Mouse (Mus musculus): ENCODE measurements around the gene Gsg1l. TPM values are rescaled to one million over a fixed set of nuclear protein-coding genes. Genes with fewer than 3 reads are reported as not detected.
A peak's percentile ranks its signal among the peaks of the same experiment; 100 is the strongest.

The Gsg1l gene
- polyA plus RNA-seq, 1 experiment from 2014 or later, result 0.69 TPM

DNA sequence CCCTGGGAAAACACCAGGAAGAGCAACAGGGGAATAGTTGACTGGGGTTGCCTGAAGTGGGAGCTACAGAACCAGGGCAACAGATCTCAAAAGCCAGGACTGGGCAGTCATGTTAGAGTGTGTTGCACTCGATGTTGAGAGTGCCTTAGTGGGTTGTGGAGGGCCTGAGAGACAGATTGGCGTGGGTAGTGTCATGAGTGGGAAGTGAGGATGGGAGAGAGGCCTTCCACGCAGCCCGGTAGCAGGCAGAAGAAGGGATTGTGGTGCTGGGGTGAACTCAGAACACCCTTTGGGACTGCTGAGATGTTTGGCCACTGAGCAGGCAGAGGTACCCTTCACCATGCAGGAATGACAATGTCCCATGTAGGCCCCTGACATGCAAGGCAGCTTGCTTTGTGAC lies 185.2 kb downstream of the Gsg1l start:
- Histone ChIP-seq H3K4me1 (peaks cover 3% of the 10 kb centered on the region; the same call in 1 of the 2 replicates), H3K27me3 (replicated peaks) (no peaks in the 10 kb centered on the region), H3K9me3 (no peaks in the 10 kb centered on the region), H3K4me2 (no peak overlapping the region), H3K27ac (no peak overlapping the region), H3K4me3 (replicated peaks) (no peak overlapping the region), H3K9ac (no peak overlapping the region), H3K36me3 (no peaks in the 10 kb centered on the region)
- no peak for ATAC-seq (ENCODE audit: insufficient read depth, low FRiP score, low read depth)
- WGBS, result 79% methylated on average over 4 of the region's 4 CpGs

DNA sequence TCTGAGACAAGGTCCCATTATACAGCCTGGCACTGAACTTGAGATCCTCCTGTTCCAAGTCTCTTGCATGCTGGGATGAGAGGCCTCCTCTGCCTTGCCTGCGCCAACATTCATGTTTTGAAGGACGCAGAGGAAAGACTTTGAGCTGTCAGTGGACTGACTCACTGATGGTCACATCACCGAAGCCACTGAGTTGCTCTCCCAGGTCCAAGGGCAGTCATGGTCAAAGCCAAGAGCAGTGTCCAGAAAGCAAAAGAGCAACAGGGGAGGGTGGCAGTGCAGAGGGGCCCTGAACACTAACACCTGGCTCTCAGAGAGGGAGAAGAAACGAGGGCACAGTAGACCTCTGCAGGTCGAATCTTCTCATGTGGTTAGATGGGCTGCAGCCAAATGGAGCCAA lies 188.6 kb downstream of the Gsg1l start:
- WGBS, result 86% methylated on average over 5 of the region's 5 CpGs
- no peaks in the 10 kb centered on the region for H3K9me3 ChIP-seq
- no peaks in the 10 kb centered on the region for H3K4me1 ChIP-seq
- H3K27me3 ChIP-seq (replicated peaks), result no peaks in the 10 kb centered on the region
- H3K4me3 ChIP-seq (replicated peaks), result no peak overlapping the region
- H3K9ac ChIP-seq, result no peak overlapping the region
- no peak overlapping the region for H3K27ac ChIP-seq
- ATAC-seq (ENCODE audit: insufficient read depth, low FRiP score, low read depth), result no peak
- no peak overlapping the region for H3K4me2 ChIP-seq
- H3K36me3 ChIP-seq, result no peaks in the 10 kb centered on the region

DNA sequence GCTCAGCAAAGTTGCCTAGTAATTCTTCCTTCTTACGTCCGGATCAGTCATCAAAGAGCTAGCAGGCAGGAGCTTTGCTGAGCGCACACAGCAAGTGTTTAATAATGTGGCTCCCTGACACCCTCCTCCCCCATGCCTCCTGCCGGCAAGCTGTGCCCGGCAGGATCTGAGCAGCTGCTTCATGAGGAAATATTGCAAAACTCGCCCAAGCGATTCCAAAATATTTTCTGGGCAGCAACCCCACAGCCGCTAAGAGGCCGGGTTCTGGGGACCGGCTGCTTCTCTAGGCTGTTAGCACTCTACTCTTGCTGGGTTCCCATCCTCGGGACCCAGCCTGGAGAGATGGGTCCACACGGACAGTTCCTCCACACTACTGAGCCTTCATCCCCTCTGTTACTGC lies 193.8 kb downstream of the Gsg1l start:
- 0 out of 2 replicates have a peak, but pooled peaks cover 9% of the 10 kb centered on the region for H3K4me1 ChIP-seq
- ATAC-seq (ENCODE audit: insufficient read depth, low FRiP score, low read depth), result no peak
- H3K27ac ChIP-seq, result no peak overlapping the region
- peak overlapping the region; percentile 5; the same call in 1 of the 2 replicates for H3K4me2 ChIP-seq
- H3K9me3 ChIP-seq, result no peaks in the 10 kb centered on the region
- no peaks in the 10 kb centered on the region for H3K27me3 ChIP-seq (replicated peaks)
- H3K4me3 ChIP-seq (replicated peaks), result no peak overlapping the region
- H3K36me3 ChIP-seq, result no peaks in the 10 kb centered on the region
- WGBS, result 53% methylated on average over 12 of the region's 12 CpGs
- no peak overlapping the region for H3K9ac ChIP-seq

DNA sequence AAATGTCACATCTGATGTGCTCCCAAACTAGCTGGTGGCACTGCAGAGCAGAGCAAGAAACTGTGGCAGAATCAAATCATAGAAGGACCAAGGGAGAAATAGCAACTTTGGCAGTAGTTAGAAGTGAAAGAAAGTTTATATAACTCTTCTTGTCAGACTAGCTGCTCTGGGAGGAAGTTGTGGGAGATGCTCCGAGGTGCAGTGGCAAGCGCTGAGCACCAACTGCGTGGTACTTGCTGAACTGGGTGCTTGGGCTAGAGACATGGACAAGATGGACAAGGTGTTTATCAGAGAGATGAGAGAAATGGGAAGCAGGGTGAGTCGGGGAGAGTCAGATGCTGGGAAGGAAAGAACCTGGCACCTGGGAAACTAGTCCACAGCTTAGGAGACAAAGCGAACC lies 194.4 kb downstream of the Gsg1l start:
- H3K27ac ChIP-seq, result no peak overlapping the region
- no peaks in the 10 kb centered on the region for H3K36me3 ChIP-seq
- ATAC-seq (ENCODE audit: insufficient read depth, low FRiP score, low read depth), result no peak
- H3K9ac ChIP-seq, result no peak overlapping the region
- H3K4me1 ChIP-seq, result 0 out of 2 replicates have a peak, but pooled peaks cover 9% of the 10 kb centered on the region
- H3K9me3 ChIP-seq, result no peaks in the 10 kb centered on the region
- no peaks in the 10 kb centered on the region for H3K27me3 ChIP-seq (replicated peaks)
- 76% methylated on average over 5 of the region's 5 CpGs for WGBS
- no peak overlapping the region for H3K4me3 ChIP-seq (replicated peaks)
- H3K4me2 ChIP-seq, result no peak overlapping the region

DNA sequence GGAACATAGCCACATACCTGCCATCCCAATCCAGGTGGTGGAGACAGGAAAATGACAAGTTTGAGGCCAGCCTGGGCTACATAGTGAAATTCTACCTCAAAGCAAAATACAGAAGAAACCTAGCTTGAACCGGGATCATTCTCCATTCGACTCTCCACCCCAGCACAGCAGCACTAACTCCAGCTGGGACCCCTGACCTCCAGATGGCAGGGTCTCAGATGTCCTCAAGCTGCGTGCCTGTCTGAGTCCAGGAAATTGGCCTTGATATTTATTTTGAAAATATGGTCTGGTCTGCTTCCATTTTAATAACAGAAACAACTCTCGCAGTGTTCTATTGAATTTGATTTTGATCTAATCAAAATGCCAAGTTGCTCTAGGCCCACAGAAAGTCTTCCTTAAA lies 195.1 kb downstream of the Gsg1l start:
- Histone ChIP-seq H3K4me2 (no peak overlapping the region), H3K9me3 (no peaks in the 10 kb centered on the region), H3K4me3 (replicated peaks) (no peak overlapping the region), H3K4me1 (0 out of 2 replicates have a peak, but pooled peaks cover 9% of the 10 kb centered on the region), H3K27me3 (replicated peaks) (no peaks in the 10 kb centered on the region), H3K36me3 (no peaks in the 10 kb centered on the region), H3K27ac (no peak overlapping the region), H3K9ac (no peak overlapping the region)
- WGBS, result 48% methylated on average over 4 of the region's 4 CpGs
- ATAC-seq (ENCODE audit: insufficient read depth, low FRiP score, low read depth), result no peak

DNA sequence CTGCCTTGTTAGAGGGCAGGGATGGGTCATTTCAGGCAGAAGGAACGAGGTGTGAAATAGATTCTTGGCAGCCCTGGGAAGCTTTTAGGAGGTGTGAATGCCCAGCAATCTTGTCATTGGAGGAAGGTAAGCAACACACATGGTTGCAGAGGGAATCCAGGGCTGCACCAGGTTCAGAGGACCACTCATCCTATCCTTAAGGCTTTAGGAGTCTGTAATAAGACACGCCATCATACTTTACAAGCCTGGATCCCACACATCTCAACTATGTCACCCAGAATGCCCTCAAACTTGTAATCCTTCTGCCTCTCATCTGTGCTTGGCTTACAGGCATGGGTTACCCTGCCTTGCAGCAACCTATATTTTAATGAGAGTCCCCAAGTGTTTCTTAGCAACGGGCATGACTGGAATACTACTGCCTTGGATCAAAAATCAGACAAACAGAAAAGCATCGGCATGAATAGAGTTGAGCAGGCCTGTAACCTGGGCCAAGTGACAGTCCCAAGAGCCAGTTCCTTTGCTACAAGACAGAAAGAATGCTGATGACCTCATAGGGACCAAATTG lies 196.0 kb downstream of the Gsg1l start:
- WGBS, result 68% methylated on average over 4 of the region's 4 CpGs
- 0 out of 2 replicates have a peak, but pooled peaks cover 9% of the 10 kb centered on the region for H3K4me1 ChIP-seq
- H3K4me2 ChIP-seq, result no peak overlapping the region
- no peaks in the 10 kb centered on the region for H3K36me3 ChIP-seq
- no peak overlapping the region for H3K4me3 ChIP-seq (replicated peaks)
- H3K9me3 ChIP-seq, result no peaks in the 10 kb centered on the region
- no peaks in the 10 kb centered on the region for H3K27me3 ChIP-seq (replicated peaks)
- no peak overlapping the region for H3K9ac ChIP-seq
- H3K27ac ChIP-seq, result no peak overlapping the region
- no peak for ATAC-seq (ENCODE audit: insufficient read depth, low FRiP score, low read depth)

DNA sequence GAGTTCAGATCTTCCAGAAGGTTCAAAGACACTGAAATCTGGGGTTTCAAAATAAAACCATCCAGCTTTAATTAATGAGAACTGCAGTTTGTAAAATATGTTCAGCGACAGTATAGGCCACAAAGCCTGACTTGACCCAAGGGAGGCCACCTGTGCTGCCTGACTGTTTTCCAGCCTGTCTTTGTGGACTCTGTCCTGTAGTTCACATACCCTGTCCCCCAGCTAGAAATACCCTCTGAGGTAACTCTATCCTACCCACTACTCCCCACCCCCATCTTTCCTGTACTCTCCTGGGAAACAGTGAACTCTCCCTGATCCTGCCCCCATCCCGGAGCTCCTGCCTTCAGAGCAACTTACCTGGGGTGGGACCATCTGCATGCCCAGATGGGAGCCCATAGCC lies 199.0 kb downstream of the Gsg1l start:
- WGBS, result 74% methylated on average over 2 of the region's 2 CpGs
- Histone ChIP-seq H3K36me3 (no peaks in the 10 kb centered on the region), H3K27ac (no peak overlapping the region), H3K27me3 (replicated peaks) (no peaks in the 10 kb centered on the region), H3K4me3 (replicated peaks) (no peak overlapping the region), H3K4me1 (0 out of 2 replicates have a peak, but pooled peaks cover 8% of the 10 kb centered on the region), H3K4me2 (no peak overlapping the region), H3K9me3 (no peaks in the 10 kb centered on the region), H3K9ac (no peak overlapping the region)
- ATAC-seq (ENCODE audit: insufficient read depth, low FRiP score, low read depth), result no peak

DNA sequence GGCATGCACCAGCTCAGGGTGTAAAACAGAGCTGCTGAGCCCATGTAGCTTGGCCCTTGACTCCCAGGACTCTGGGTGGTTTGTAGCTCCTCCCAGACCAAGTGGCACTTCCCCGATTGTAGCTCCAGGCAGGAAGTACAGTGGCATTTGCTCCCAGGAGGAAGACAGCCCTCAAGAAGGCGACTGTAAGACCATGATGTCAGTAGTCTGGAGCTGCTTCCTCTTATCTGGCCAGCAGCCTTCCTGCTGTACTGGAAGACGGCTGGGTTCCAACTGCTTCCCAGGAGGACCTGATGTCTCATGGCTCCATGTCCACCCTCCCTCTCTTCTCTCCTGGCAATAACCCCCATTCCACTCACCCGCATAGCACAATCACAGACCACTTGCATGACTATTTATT lies 204.2 kb downstream of the Gsg1l start:
- no peak for ATAC-seq (ENCODE audit: insufficient read depth, low FRiP score, low read depth)
- WGBS, result 72% methylated on average over 4 of the region's 4 CpGs
- Histone ChIP-seq H3K9ac (no peak overlapping the region), H3K4me3 (replicated peaks) (no peak overlapping the region), H3K27me3 (replicated peaks) (no peaks in the 10 kb centered on the region), H3K4me1 (no peaks in the 10 kb centered on the region), H3K9me3 (no peaks in the 10 kb centered on the region), H3K27ac (no peak overlapping the region), H3K36me3 (no peaks in the 10 kb centered on the region), H3K4me2 (no peak overlapping the region)

DNA sequence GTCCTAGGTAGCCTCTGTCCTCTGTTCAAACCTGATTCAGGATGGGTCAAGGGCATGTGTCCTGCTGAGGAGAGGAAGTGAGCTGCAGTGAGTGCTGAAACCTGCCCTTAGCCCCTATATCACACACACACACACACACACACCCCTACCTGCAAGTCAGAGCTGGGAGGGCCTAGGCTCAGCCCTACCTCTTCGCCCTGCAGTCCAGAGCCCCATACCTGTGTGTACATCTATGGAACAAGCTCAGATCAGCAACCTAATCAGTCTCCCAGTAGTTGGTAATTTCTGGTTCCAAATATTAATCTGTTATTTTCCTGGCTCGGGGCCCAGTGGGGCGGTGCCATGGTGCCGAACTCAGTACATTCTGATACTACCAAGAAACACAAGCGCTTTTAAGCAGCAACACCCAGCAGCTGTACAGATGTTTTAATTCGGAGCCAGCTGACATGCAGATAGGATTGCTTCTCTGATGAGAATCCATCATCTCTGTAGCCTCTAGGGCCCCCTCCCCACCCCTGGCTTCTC lies 208.2 kb downstream of the Gsg1l start:
- Histone ChIP-seq H3K4me3 (replicated peaks) (no peak overlapping the region), H3K36me3 (no peaks in the 10 kb centered on the region), H3K4me2 (no peak overlapping the region), H3K4me1 (0 out of 2 replicates have a peak, but pooled peaks cover 7% of the 10 kb centered on the region), H3K9ac (no peak overlapping the region), H3K27ac (no peak overlapping the region), H3K9me3 (no peaks in the 10 kb centered on the region), H3K27me3 (replicated peaks) (no peaks in the 10 kb centered on the region)
- WGBS, result 67% methylated on average over 6 of the region's 6 CpGs
- no peak for ATAC-seq (ENCODE audit: insufficient read depth, low FRiP score, low read depth)

DNA sequence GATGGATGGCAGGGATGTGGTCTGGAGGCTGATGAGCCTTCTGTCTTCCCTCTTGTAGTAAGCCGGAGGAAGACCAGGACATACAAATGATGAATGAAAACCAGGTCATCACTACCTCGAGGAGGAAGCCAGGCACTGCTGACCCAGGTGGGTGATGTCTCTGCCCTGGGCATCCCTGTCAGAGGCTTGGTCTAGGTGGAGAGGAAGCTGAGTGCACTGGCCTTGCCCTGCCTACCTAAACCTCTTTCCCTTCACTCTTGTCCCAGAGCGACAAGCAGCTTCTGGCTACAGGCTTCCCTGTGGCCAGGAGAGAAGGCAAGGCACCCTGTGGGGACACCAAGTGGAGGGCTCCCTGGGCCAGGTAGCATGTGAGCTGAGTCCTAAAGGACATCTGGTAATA lies 209.3 kb downstream of the Gsg1l start:
- Histone ChIP-seq H3K9me3 (no peaks in the 10 kb centered on the region), H3K4me1 (0 out of 2 replicates have a peak, but pooled peaks cover 7% of the 10 kb centered on the region), H3K27me3 (replicated peaks) (no peaks in the 10 kb centered on the region), H3K27ac (no peak overlapping the region), H3K36me3 (no peaks in the 10 kb centered on the region), H3K9ac (no peak overlapping the region), H3K4me3 (replicated peaks) (no peak overlapping the region), H3K4me2 (no peak overlapping the region)
- ATAC-seq (ENCODE audit: insufficient read depth, low FRiP score, low read depth), result no peak
- WGBS, result 70% methylated on average over 3 of the region's 3 CpGs

DNA sequence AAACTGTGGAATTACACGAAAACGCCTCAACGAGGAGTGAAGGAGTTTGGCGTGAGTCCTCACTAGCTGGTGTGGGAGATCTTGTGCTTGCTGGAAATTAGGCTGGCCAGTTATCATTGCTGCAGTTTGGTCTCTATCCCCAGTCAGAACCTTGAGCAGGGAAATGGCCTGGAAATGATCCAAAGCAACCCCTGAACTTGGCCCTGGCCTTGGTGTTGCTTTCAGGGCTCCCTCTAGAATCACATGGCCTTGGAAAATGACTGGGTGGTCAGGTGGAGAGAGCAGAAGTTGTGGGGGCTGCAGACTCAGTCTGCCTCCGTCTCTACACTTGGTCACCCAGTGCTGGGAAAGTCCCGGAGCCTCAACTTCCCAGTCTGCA lies 210.0 kb downstream of the Gsg1l start:
- no peaks in the 10 kb centered on the region for H3K9me3 ChIP-seq
- no peak overlapping the region for H3K4me2 ChIP-seq
- H3K27ac ChIP-seq, result no peak overlapping the region
- no peak overlapping the region for H3K4me3 ChIP-seq (replicated peaks)
- H3K27me3 ChIP-seq (replicated peaks), result no peaks in the 10 kb centered on the region
- no peak overlapping the region for H3K9ac ChIP-seq
- 0 out of 2 replicates have a peak, but pooled peaks cover 7% of the 10 kb centered on the region for H3K4me1 ChIP-seq
- ATAC-seq (ENCODE audit: insufficient read depth, low FRiP score, low read depth), result no peak
- 62% methylated on average over 6 of the region's 6 CpGs for WGBS
- H3K36me3 ChIP-seq, result no peaks in the 10 kb centered on the region

DNA sequence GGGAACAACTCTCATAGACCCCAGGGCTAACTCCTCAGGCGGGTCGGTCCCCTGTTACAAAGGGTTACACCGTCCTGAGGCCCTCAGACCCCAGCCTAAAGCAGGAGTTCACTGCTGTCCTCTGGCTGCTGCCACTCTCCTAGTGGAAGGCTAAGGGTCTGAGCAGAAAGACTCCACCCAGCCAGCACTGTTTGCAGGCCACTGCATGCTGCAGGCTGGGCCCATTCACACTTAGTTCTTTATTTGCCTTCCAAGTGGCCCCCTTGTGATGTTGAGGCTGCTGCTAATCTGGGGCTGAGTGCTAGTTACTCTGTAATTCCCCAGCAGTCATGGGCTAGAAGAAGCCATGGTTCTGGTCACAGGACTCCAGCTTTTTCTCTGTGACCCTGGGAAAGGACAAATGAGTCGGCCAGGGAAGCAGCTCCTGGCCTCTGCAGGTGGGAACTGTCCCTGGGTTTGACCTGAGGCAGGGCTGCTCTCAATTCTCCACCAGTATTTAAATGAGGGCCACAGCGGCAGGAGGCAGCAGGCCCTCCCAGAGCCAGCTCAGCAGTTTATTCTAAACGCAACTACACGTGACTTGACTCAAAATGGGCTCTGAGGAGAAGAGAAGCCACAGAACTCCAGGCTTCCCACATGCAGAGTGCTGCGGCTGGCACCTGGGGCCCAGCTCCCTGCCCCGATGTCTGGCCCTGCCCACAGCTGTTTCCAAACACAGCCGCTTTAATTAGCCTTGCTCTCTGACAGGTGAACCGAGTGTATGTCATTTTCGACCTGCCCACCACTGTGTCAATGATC lies 210.6 kb downstream of the Gsg1l start:
- H3K9me3 ChIP-seq, result no peaks in the 10 kb centered on the region
- H3K27ac ChIP-seq, result no peak overlapping the region
- no peak overlapping the region for H3K4me3 ChIP-seq (replicated peaks)
- no peak overlapping the region for H3K9ac ChIP-seq
- H3K4me1 ChIP-seq, result 0 out of 2 replicates have a peak, but pooled peaks cover 7% of the 10 kb centered on the region
- WGBS, result 37% methylated on average over 12 of the region's 12 CpGs
- no peak overlapping the region for H3K4me2 ChIP-seq
- no peaks in the 10 kb centered on the region for H3K27me3 ChIP-seq (replicated peaks)
- ATAC-seq (ENCODE audit: insufficient read depth, low FRiP score, low read depth), result no peak; the same call in 1 of the 2 replicates
- no peaks in the 10 kb centered on the region for H3K36me3 ChIP-seq

Measured in stomach, embryonic 15.5 days (tissue).